Mouse (Mus musculus) MEL (cell line): ENCODE data around the gene Tex13a. TPM values are rescaled to one million over a fixed set of nuclear protein-coding genes. Genes with fewer than 3 reads are reported as not detected.

ENCODE experiments used
- DNase-seq: peaks from one replicate; pipeline ENCODE4 v3.0.0; 2011; ENCODE audit warnings: low read depth, low spot score
- H3K27ac ChIP-seq: 2 replicates; pipeline ENCODE4 v1.5.1; 2012; ENCODE audit warnings: low read depth, mild to moderate bottlenecking, control low read depth, low read length, moderate library complexity; ENCODE audit not compliant: control insufficient read depth
- H3K27me3 ChIP-seq, 2 experiments: fragments of 150-350 bp in 1 of 2; sonication (generic) in 1 of 2; 2 replicates each; pipeline ENCODE4 v1.6.1; 2012; ENCODE audit warnings: low read length in 2 of 2, mild to moderate bottlenecking in 2 of 2, improper control_type of control experiment in 1 of 2, moderate library complexity in 1 of 2; ENCODE audit not compliant: insufficient read depth in 2 of 2, control insufficient read depth in 1 of 2
- H3K36me3 ChIP-seq, 2 experiments: 2 replicates each; pipeline ENCODE4 v1.6.1; 2012 to 2014; ENCODE audit warnings: low read length in 2 of 2, improper control_type of control experiment in 1 of 2, inconsistent platforms in 1 of 2, mild to moderate bottlenecking in 1 of 2; ENCODE audit not compliant: insufficient read depth in 2 of 2, control insufficient read depth in 1 of 2
- H3K4me1 ChIP-seq, 2 experiments: fragments of 150-350 bp in 1 of 2; sonication (generic) in 1 of 2; 2 replicates each; pipeline ENCODE4 v1.6.1; 2012; ENCODE audit warnings: low read length in 2 of 2, improper control_type of control experiment in 1 of 2, mild to moderate bottlenecking in 1 of 2; ENCODE audit not compliant: insufficient read depth in 2 of 2, control insufficient read depth in 1 of 2
- H3K4me3 ChIP-seq, 2 experiments: fragments of 150-350 bp in 1 of 2; sonication (generic) in 1 of 2; 2 replicates each; pipeline ENCODE4 v1.5.1; 2012; ENCODE audit warnings: low read depth in 2 of 2, low read length in 2 of 2, mild to moderate bottlenecking in 2 of 2, moderate library complexity in 2 of 2, control low read depth in 1 of 2, improper control_type of control experiment in 1 of 2; ENCODE audit not compliant: control insufficient read depth in 1 of 2, insufficient read depth in 1 of 2
- H3K79me2 ChIP-seq: 2 replicates; pipeline ENCODE4 v1.6.1; 2012; ENCODE audit warnings: mild to moderate bottlenecking, low read length, moderate library complexity; ENCODE audit not compliant: control insufficient read depth, poor library complexity, insufficient read depth
- H3K9ac ChIP-seq: 2 replicates; pipeline ENCODE4 v1.6.1; 2012; ENCODE audit warnings: low read depth, mild to moderate bottlenecking, control low read depth, low read length, moderate library complexity; ENCODE audit not compliant: control insufficient read depth, poor library complexity, severe bottlenecking
- H3K9me3 ChIP-seq: fragments of 150-350 bp; sonication (generic); replicated peaks from 2 replicates; pipeline ENCODE4 v1.6.1; 2012; ENCODE audit warnings: mild to moderate bottlenecking, low read length, improper control_type of control experiment, moderate library complexity; ENCODE audit not compliant: insufficient read depth
- BHLHE40 ChIP-seq: IDR thresholded peaks from 2 replicates; pipeline ENCODE4 v1.6.1; 2012; ENCODE audit warnings: low read depth, mild to moderate bottlenecking, inconsistent platforms, low read length, improper control_type of control experiment, borderline replicate concordance
- CHD1 ChIP-seq: IDR thresholded peaks from 2 replicates; pipeline ENCODE4 v1.6.1; 2012; ENCODE audit warnings: low read depth, mild to moderate bottlenecking, inconsistent platforms, low read length, improper control_type of control experiment
- E2F4 ChIP-seq: IDR thresholded peaks from 2 replicates; pipeline ENCODE4 v1.6.1; 2011; ENCODE audit warnings: low read depth, low read length, improper control_type of control experiment, borderline replicate concordance
- ELF1 ChIP-seq: IDR thresholded peaks from 2 replicates; pipeline ENCODE4 v1.6.1; 2014; ENCODE audit warnings: low read depth, mild to moderate bottlenecking, inconsistent platforms, low read length, improper control_type of control experiment, moderate library complexity
- ETS1 ChIP-seq: IDR thresholded peaks from 2 replicates; pipeline ENCODE4 v1.6.1; 2012; ENCODE audit warnings: low read depth, mild to moderate bottlenecking, inconsistent platforms, low read length, improper control_type of control experiment, moderate library complexity
- GABPA ChIP-seq: IDR thresholded peaks from 2 replicates; pipeline ENCODE4 v1.6.1; 2012; ENCODE audit warnings: low read depth, mild to moderate bottlenecking, inconsistent platforms, low read length, improper control_type of control experiment, moderate library complexity
- KAT2A ChIP-seq: conservative IDR thresholded peaks from 2 replicates; pipeline ENCODE4 v1.6.1; 2012; ENCODE audit warnings: low read depth, low read length, improper control_type of control experiment, inconsistent platforms
- MAFK ChIP-seq: IDR thresholded peaks from 2 replicates; pipeline ENCODE4 v1.6.1; 2011; ENCODE audit warnings: low read depth, mild to moderate bottlenecking, low read length, improper control_type of control experiment, borderline replicate concordance
- MAX ChIP-seq: IDR thresholded peaks from 2 replicates; pipeline ENCODE4 v1.6.1; 2011; ENCODE audit warnings: low read length, improper control_type of control experiment
- MEF2A ChIP-seq: IDR thresholded peaks from 2 replicates; pipeline ENCODE4 v1.6.1; 2014; ENCODE audit warnings: low read depth, mild to moderate bottlenecking, inconsistent platforms, low read length, improper control_type of control experiment; ENCODE audit not compliant: poor library complexity, insufficient replicate concordance, severe bottlenecking; ENCODE audit errors: extremely low read depth
- MYB ChIP-seq: IDR thresholded peaks from 2 replicates; pipeline ENCODE4 v1.6.1; 2011; ENCODE audit warnings: mild to moderate bottlenecking, low read depth, low read length, improper control_type of control experiment
- MYC ChIP-seq: IDR thresholded peaks from 2 replicates; pipeline ENCODE4 v1.6.1; 2011; ENCODE audit warnings: low read depth, mild to moderate bottlenecking, low read length, improper control_type of control experiment, moderate library complexity
- NELFE ChIP-seq: IDR thresholded peaks from 2 replicates; pipeline ENCODE4 v1.6.1; 2011; ENCODE audit warnings: low read depth, low read length, improper control_type of control experiment
- POLR2A ChIP-seq, 2 experiments: IDR thresholded peaks; 2 replicates each; pipeline ENCODE4 v1.6.1; 2011 to 2012; ENCODE audit warnings: low read length in 2 of 2, mild to moderate bottlenecking in 2 of 2, control low read depth in 1 of 2, improper control_type of control experiment in 1 of 2, low read depth in 1 of 2, moderate library complexity in 1 of 2; ENCODE audit not compliant: control insufficient read depth in 1 of 2, insufficient read depth in 1 of 2, poor library complexity in 1 of 2
- POLR2AphosphoS2 ChIP-seq: IDR thresholded peaks from 2 replicates; pipeline ENCODE4 v1.6.1; 2011; ENCODE audit warnings: low read length, improper control_type of control experiment
- POLR2AphosphoS5 ChIP-seq: IDR thresholded peaks from 2 replicates; pipeline ENCODE4 v1.6.1; 2012; ENCODE audit warnings: low read depth, borderline replicate concordance, mild to moderate bottlenecking, inconsistent platforms, low read length, moderate library complexity, mixed read lengths
- RAD21 ChIP-seq: IDR thresholded peaks from 2 replicates; pipeline ENCODE4 v1.6.1; 2011; ENCODE audit warnings: mild to moderate bottlenecking, low read depth, low read length, improper control_type of control experiment
- RCOR1 ChIP-seq: IDR thresholded peaks from 2 replicates; pipeline ENCODE4 v1.6.1; 2012; ENCODE audit warnings: low read depth, mild to moderate bottlenecking, inconsistent platforms, low read length, improper control_type of control experiment
- TBP ChIP-seq: IDR thresholded peaks from 2 replicates; pipeline ENCODE4 v1.8.0; 2011; ENCODE audit warnings: low read depth, low read length, improper control_type of control experiment
- UBTF ChIP-seq: IDR thresholded peaks from 2 replicates; pipeline ENCODE4 v1.6.1; 2012; ENCODE audit warnings: low read depth, mild to moderate bottlenecking, inconsistent platforms, low read length, improper control_type of control experiment, moderate library complexity, borderline replicate concordance; ENCODE audit not compliant: insufficient read depth
- USF1 ChIP-seq: IDR thresholded peaks from 2 replicates; pipeline ENCODE4 v1.6.1; 2014; ENCODE audit warnings: low read depth, mild to moderate bottlenecking, inconsistent platforms, low read length, improper control_type of control experiment, moderate library complexity
- USF2 ChIP-seq, 2 experiments: IDR thresholded peaks; 2 replicates each; pipeline ENCODE4 v1.6.1; 2011 to 2012; ENCODE audit warnings: improper control_type of control experiment in 2 of 2, low read length in 2 of 2, borderline replicate concordance in 1 of 2, inconsistent platforms in 1 of 2, low read depth in 1 of 2, mild to moderate bottlenecking in 1 of 2; ENCODE audit not compliant: insufficient read depth in 1 of 2
- ZC3H11A ChIP-seq: IDR thresholded peaks from 2 replicates; pipeline ENCODE4 v1.6.1; 2012; ENCODE audit warnings: low read depth, mild to moderate bottlenecking, inconsistent platforms, low read length, improper control_type of control experiment
- ZKSCAN1 ChIP-seq: IDR thresholded peaks from 2 replicates; pipeline ENCODE4 v1.6.1; 2012; ENCODE audit warnings: low read depth, mild to moderate bottlenecking, inconsistent platforms, low read length, improper control_type of control experiment, moderate library complexity
- polyA plus RNA-seq, 2 experiments: library from polyadenylated mRNA; stranded (reverse) in 1 of 2; unstranded in 1 of 2; fragments of >175 nt in 1 of 2; fragments of >200 nt in 1 of 2; gene quantifications; 2 replicates each; pipeline versions ENCODE4 v1.2.1 to v1.2.4; 2012; ENCODE audit warnings: low replicate concordance in 2 of 2, low read depth in 1 of 2; ENCODE audit not compliant: insufficient read length in 2 of 2, insufficient read depth in 1 of 2, missing spikeins in 1 of 2
- total RNA-seq: library from RNA; depleted of rRNA; stranded (reverse); fragments of 300-350 nt; gene quantifications from 2 replicates; pipeline ENCODE4 v1.2.3, GENCODE M21; 2012; rRNA removed

Tex13a gene
- total RNA-seq = not detected in 2 replicates
- not detected for polyA plus RNA-seq

DNA sequence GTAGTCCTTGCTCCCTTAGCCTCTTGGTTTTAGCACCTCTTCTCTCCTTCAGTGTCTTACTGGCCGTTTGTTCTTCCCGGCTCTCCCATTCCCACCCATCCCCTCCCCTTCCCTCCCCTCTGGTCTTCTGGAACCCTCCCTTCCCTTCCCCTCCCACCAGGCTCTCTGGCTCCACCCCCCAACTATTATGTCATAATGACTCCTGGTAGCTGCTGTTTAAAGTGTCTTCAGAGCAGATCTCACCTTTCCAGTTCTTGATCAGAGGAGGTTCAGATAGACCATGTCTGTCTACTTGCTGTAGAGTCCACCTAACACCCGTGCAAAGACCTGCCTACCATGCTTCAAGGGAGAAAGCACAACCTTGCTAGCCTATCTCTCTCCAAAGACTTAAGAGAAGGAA is at the start of gene Tex13a:
Gene Tex13a (minus strand): TSS at position 101 of the 400 bp plus-strand sequence.
- TF ChIP-seq CHD1 (no peak), NELFE (no peak), MYC (no peak), POLR2A (IDR thresholded peaks at IDR 0.05; ENCODE audit: control insufficient read depth in 1 of 2, insufficient read depth in 1 of 2, low read depth in 1 of 2, low read length in 2 of 2, poor library complexity in 1 of 2) (no peak), RAD21 (no peak), MEF2A (no peak), MAFK (no peak), USF2 (IDR thresholded peaks at IDR 0.05; ENCODE audit: borderline replicate concordance in 1 of 2, insufficient read depth in 1 of 2, low read depth in 1 of 2, low read length in 2 of 2) (no peak), UBTF (no peak)
- no peaks in the 10 kb centered on the region for H3K79me2 ChIP-seq
- no peak within 1 kb of the TSS for H3K9ac ChIP-seq
- H3K27ac ChIP-seq = no peak within 1 kb of the TSS
- H3K4me1 ChIP-seq = no peaks in the 10 kb centered on the region
- no peaks in the 10 kb centered on the region for H3K27me3 ChIP-seq
- no peak for DNase-seq
- H3K9me3 ChIP-seq = no peaks in the 10 kb centered on the region
- no peak within 1 kb of the TSS for H3K4me3 ChIP-seq
- H3K36me3 ChIP-seq = no peaks in the 10 kb centered on the region

DNA sequence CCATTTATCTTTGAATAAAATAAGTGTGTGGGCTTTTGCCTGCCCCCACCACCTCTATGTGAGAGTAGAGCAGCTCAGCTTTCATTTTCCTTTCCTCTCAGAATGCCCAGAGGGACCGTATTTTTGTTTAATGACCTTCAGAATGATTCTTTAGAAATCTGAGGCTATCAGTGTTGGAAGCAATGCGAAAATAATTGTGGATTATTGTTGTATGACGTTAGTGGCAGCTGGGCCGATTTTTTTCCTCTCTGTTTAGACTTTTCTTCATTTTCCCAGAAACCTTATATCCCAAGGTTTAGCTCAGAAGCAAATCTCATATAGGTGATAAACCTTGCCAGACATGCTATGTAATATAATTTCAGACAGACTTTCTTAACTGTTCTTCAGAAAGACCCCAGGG is 25.2 kb upstream of the Tex13a start:
- Histone ChIP-seq H3K9me3 (no peaks in the 10 kb centered on the region), H3K9ac (no peak overlapping the region), H3K27ac (no peak overlapping the region), H3K4me3 (no peak overlapping the region), H3K79me2 (no peaks in the 10 kb centered on the region), H3K36me3 (no peaks in the 10 kb centered on the region), H3K4me1 (no peaks in the 10 kb centered on the region), H3K27me3 (no peaks in the 10 kb centered on the region)
- TF ChIP-seq POLR2A (IDR thresholded peaks at IDR 0.05; ENCODE audit: control insufficient read depth in 1 of 2, insufficient read depth in 1 of 2, low read depth in 1 of 2, low read length in 2 of 2, poor library complexity in 1 of 2) = no peak
- TF ChIP-seq UBTF = no peak
- no peak for TF ChIP-seq POLR2AphosphoS5
- TF ChIP-seq E2F4 = no peak
- TF ChIP-seq TBP = no peak
- TF ChIP-seq RCOR1 = no peak
- no peak for TF ChIP-seq ZC3H11A
- TF ChIP-seq POLR2AphosphoS2 = no peak
- no peak for TF ChIP-seq USF1
- TF ChIP-seq MAFK = no peak
- TF ChIP-seq KAT2A = no peak
- TF ChIP-seq RAD21 = no peak
- no peak for TF ChIP-seq ZKSCAN1
- TF ChIP-seq GABPA = no peak
- TF ChIP-seq MAX = no peak
- no peak for TF ChIP-seq MYB
- TF ChIP-seq BHLHE40 = no peak
- no peak for TF ChIP-seq ELF1
- no peak for TF ChIP-seq NELFE
- no peak for TF ChIP-seq ETS1
- DNase-seq = no peak
